Mouse (Mus musculus) ZHBTc4 (cell line): ENCODE measurements at regions not wholly inside any gene's neighbourhood (a gene's known extent, or its start where the extent isn't known, plus 50 kb on each side); places are given as distances from the start of the nearest gene placed in this dataset.

Experiments
- DNase-seq: peaks from one replicate; pipeline ENCODE4 v3.0.0-alpha.2; 2011; ENCODE audit warnings: low read depth, low spot score

- DNase-seq, result no peak
Measured at GRCm38 (mm10) chr6:14298167-14298566, 426.8 kb upstream of the 2610001J05Rik start.

GRCm38 (mm10) chr6:14297428-14297827 lies 426.1 kb upstream of the 2610001J05Rik start:
- no peak for DNase-seq

GRCm38 (mm10) chr6:14290843-14291242 lies 419.5 kb upstream of the 2610001J05Rik start:
- no peak for DNase-seq

DNA sequence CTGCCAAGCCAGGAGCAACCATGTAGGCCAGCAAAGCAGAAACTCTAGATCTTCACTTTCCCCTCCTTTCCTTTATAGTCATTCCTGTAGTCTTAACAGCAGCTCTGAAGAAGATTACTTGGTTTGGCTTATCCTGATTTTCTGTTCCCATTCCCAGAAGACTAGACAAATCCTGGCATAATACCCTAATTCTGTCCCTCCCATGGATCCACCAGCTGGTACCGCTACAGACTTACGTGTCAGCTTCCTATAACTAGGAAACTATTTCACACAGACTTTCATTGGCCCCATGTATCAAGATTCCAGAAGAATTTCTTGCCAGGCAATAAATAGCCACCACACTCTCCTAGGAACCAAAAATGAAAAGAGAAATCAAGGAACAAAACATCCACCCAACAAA lies 410.2 kb upstream of the 2610001J05Rik start:
- no peak for DNase-seq

DNA sequence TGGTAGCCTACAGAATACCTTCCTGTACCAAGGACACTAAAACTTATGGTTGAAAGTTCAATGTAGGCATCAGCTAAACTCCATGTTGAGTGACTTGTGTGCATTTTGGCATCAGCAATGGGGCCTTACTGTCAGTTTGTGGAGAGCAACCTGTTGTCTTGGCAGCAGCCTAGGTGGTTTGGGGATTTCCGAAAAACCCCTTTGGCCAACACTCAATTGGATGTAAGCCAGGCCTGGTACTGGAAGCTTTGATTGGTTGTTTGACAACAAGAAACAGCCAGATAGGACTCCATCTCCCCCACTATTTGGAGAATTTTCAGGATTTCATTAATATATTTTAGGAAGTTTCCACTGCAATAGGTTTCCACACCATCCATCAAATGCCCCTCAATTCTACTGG lies 390.6 kb upstream of the 2610001J05Rik start:
- no peak for DNase-seq

DNA sequence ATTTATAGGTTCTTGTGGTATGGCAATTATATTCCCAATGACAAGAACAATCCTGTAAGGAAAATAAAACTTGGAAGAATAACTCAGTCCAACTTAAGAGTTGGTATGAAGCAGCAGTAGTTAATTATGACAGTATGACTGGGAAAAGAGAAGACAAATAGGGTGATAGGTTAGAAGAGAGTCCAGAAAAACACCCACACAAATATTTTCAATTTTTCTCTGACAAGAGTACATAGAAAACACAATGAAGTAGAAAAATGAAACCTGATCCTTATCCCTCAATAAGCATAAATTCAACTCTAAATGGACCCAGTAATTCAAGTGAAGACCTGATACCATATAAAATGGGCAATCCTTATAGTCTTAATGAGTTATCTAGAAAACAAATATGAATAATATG lies 369.0 kb upstream of the 2610001J05Rik start:
- no peak for DNase-seq

DNA sequence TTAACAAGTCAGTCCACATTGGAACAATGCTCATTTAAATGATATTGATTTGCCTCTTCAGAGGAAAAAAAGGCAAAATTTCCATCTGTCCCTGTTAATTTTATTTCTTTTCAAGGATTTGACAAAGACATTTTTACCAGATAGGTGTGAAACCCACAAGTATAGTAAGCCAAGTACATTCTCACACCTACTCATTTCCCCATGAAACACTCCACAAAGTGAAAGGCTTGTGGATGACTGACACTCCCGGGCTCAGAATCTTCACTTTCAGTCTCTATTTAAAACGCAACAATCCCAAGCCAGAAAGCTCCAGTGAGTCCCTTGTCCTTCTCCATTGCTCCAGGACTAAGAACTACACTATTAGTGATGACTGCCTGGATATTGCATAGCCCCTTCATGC lies 367.8 kb upstream of the 2610001J05Rik start:
- DNase-seq, result no peak

DNA sequence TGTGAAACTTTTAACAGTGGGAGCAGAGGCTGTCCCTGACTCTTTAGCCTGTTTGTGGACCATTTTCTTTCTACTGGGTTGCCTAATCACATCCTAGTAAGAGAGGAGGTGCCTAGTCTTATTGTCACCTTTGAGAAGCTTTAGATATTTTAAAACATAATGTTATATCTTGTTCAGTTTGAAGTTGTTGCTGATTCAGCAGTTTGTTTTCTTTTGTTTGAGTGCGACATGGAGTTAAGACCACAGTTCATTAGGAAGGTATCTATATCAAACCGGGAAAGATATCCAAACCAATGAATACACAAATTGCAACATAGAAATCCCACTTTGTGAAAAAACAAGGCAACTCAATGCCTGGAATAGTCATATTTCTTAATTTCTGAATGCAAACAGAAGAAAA lies 359.5 kb upstream of the 2610001J05Rik start:
- DNase-seq, result no peak

DNA sequence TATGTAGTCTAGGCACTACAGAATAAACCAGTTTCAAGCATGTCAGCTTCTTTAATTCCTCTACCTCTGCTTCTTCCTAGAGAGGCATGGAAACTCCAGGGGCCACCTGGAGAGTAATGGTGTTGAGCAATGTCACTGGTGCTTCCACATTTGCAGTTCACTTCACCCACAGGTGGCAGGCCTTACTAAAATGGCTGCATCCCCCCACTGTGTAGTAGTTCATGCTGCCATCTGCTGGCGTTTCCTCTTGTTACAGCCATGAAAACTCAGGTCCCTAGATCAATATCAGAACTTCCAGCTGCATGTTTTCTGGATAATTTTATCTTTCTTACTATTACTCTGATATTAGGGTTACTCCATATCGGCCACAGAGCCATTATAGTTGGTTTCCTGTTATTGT lies 336.2 kb upstream of the 2610001J05Rik start:
- peak; percentile 64 for DNase-seq

DNA sequence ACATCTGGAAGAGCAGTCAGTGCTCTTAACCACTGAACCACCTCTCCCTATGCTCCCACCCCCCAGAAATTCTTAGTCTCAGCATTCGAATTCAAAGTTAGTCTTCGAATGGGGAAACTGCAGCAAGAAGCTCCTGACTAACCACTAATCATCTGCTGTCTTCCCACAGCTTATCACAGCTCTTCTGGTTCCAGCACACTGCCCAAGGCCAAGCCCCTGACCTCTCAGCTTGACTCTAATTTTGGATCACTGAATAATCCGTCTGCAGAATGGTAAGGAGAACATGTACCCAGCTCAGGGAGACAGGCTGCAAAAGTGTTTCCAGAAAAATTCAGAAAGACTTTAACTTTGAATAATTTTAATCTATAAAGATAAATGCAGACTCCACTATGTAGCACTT lies 325.8 kb upstream of the 2610001J05Rik start:
- DNase-seq, result no peak

DNA sequence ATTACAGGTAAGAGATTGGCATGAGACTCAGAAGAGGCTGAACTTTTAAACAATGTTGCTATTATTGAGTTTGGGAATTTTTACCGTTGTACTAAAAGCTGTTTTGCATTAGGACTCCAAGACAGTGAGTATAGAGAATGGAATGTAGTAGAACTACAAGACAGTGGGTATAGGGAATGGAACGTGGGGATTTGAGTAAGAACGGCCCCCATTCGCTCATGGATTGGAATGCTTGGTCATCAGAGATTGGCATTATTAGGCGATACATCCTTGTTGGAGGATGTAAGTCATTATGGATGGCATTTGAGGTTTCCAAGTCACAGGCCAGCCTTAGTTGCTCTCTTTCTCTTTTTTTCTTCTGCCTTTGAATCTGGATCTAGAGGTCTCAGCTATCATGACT lies 324.0 kb upstream of the 2610001J05Rik start:
- no peak for DNase-seq

- no peak for DNase-seq
Measured at GRCm38 (mm10) chr6:14191387-14192023, 320.2 kb upstream of the 2610001J05Rik start.

DNA sequence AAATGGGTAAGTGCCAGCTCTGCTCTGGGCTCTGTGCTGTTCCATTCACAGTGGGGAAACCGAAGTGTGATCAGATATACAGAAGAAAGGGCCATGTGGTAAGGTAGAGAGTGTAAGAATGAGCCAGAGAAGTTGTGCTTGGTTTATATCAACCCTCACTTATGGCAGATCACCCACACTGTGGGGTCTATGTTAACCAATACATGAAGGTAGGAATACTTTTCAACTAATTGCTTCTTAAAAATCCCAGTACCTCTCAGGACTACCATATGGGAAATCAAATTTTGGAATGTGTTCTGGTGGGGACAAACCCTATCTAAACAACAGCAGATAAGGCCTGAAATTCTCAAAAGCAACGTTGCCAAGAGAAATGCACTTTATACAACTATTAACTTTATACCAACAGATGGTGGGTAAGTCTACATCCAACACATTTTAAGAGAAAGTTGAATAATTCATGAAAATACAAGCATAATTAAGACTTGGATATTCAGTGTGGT lies 314.7 kb upstream of the 2610001J05Rik start:
- DNase-seq, result no peak

- DNase-seq, result no peak
Measured at GRCm38 (mm10) chr6:14147370-14147769, 276.1 kb upstream of the 2610001J05Rik start.

- DNase-seq, result no peak
Measured at GRCm38 (mm10) chr6:14146394-14146793, 275.1 kb upstream of the 2610001J05Rik start.

- no peak for DNase-seq
Measured at GRCm38 (mm10) chr6:14142107-14142751, 270.9 kb upstream of the 2610001J05Rik start.

DNA sequence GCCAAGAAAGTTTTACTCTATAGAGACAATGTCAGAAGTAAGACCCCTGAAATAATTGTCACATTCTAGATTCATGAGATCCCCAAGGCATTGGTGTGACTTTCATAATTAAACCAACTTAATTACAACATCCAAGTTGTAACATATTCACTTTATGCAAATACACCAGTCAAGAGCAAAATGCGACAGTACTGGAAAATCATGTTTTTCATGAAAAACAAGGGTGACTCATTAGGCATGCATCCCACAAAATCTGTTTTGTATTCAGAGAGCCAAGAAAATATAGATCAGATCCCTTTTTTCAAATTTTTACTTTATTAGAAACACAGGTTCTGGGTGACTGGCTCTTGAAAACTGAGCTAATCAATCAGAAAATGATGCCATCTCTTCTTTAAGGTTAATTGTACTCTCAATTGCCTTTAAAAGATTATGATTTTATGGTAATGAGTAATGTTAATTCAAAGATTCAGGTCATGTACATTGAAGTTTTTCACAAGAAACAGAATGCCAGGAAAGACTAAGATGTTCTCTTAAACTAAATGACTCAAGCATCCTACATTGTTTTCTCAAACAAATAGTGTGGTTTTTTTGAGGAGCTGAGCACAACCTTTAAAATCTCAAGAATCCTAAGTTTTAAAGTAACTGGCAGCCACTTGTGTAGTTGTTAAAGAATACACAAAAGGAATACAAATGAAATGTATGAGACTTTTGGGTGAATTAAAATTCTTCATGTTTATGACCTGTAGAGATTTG lies 259.2 kb upstream of the 2610001J05Rik start:
- DNase-seq, result no peak

- no peak for DNase-seq
Measured at GRCm38 (mm10) chr6:14129394-14129793, 258.1 kb upstream of the 2610001J05Rik start.

DNA sequence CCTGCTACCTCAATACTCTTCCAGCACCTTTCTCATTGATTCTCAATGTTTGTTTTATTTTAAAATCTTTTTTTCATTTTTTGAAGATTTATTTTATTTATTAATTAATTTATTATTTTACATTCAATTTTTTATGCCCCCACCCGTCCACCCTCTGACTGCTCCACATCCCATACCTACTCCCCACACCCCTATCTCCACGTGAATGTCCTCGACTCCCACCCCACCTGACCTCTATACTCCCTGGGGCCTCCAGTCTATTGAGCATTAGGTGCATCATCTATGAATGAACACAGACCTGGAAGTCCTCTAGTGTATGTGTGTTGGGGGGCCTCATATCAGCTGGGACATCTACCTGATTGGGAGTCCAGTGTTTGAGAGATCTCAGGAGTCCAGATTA lies 251.0 kb upstream of the 2610001J05Rik start:
- no peak for DNase-seq

DNA sequence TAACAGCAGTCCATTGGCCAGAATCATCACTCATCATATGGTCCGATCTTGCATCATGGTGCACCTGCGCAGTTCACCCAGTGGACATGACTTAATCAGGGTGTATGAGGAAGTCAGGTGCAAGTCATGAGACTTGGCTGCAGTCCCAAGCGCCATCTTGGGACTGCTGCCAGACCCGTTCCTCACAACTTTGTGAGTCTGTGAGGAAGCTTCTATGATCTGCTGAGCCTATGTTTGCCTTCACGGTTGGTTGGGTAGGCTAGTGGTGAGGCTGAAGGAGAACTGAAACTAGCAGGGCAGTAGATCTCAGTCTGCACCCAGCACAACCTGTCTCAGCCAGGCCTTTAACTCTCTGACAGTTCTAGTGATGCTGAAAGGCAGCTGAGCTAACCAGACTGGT lies 250.2 kb upstream of the 2610001J05Rik start:
- no peak for DNase-seq

DNA sequence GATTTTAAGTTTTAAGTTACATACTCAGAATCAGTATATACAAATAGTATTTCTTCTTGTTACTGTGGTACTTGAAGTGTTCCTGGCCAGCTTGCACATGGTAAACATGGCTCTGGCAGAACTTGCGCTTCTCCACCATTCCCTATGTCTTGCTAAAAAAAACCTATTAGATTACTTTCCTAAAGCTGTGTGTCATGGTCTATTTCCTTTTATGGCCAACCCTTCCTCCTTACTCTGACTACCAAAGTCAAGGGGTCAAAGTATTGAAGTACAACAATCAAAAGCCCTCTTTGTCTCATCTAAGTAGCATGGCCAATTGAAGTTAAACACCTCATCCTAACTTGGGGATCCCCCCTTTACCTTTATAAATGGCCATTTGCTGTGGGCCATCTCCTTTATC lies 223.6 kb upstream of the 2610001J05Rik start:
- DNase-seq, result no peak

GRCm38 (mm10) chr6:14081884-14082283 lies 210.6 kb upstream of the 2610001J05Rik start:
- no peak for DNase-seq

DNA sequence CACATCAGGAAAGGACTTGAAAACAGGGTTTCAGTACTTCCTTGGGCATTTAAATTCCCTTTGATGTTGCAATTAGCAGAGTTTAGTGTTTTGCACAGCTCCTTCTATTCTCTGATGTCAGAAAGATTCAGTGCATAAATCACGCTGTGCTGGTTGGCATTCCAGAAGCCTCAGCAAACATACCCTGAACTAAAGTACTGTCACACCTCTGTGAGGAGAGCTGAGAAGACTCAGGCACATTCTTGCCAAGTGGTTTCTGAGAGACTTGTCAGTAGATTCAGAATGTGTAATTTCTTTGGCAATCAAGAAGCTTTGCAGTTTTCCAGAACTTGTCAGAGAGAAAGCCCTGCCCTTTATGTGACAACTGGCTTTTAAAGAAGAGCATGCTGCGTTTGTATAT lies 192.4 kb upstream of the 2610001J05Rik start:
- DNase-seq, result peak; percentile 26
